Mouse (Mus musculus): ENCODE data around the gene Slc39a11.
"Not testable (repeated sequence)": the region's sequence is repeated elsewhere in the genome, so short reads cannot be mapped to it uniquely, and the experiment has no call there.

The Slc39a11 gene

DNA sequence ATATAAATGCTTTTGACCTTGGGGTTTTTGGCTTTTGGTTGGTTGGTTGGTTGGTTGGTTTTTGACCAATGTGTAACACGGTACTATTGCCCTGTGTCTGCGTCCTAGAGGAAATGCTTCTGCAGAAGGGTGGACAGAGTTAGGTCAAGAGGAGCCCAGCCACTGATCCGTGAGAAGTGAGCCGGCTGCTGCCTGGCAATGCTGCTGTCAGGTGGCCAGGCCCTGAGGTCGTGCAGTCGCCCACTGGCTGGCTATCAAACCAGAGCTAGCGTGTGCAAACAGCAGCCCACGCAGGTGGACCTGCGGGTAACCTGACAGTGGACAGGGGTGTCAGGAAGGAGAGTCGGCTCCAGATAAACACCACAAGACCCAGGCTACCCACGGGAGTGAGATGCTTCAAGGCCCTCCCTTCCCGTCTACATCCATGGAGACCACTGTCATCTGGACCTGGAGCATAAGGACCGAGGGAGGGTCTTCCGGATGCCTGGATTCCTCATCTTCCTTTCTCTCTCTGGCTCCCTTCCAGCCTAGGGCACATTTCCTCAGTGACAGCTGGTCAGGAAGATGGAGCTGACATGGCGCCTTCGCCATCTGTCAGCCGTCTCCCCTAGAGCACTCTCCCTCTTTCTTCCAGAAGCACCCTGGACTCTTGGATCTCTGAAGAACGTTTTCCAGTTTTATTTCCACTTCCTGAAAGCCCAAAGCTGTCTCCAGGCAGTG lies 49.2 kb downstream of the Slc39a11 start:
- DNase-seq (ENCODE audit: low read depth, low spot score), result no peak

DNA sequence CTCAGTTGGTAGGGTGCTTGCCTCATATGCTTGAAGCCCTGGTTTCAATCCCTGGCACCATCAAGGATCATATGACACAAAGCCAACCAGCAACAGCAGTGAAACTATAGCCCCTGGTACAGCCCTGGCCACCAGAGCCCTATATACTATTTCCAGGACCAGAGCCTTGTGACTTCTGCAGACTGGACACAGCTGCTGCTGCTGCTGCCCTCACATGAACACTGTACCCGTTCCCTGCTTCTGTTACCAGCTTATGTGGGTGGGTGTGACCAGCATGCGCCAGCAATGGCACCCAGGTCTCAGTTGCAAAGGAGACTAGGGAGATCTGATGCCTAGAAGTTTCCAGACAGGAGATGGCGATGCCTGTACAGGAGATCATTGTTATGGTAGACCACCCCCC lies 52.2 kb downstream of the Slc39a11 start:
- DNase-seq (ENCODE audit: low read depth, low spot score), result no peak

DNA sequence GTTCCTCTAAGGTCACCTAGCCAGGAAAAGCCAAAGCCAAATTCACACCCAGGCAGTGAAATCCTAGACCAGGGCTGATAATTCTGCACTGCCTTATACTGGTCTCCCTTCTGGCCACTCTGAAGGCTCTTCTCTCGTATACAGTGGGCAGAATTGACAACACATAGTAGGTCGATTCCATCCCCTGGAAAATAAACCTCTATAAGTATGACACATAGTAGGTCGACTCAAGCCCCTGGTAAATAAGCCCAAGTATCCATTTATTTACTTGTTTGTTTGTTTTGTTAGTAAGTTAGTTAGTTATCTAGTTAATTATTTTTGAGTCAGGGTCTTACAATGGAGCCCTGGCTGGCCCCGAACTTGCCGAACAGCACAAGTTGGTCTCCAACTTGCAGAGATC lies 54.7 kb downstream of the Slc39a11 start:
- DNase-seq (ENCODE audit: low read depth, low spot score), result no peak

DNA sequence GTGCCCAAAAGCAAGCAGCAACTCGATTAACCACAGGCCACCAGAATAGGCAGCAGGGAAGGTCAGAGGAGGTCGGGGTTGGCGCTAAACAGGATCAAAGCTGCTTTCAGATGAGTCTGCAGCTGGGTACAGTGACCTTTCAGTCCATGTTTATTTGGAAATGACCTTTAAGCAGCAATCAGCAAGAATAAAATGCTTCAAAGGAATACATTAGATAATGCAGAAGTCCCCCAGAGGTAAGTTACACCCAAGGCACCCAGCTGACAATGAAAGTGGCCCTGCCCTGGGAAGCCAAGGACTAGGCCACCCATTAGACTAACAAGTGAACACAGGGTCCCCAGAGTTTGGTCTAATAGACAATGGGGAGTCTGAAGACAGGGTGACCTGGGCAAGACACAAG lies 60.9 kb downstream of the Slc39a11 start:
- no peak for DNase-seq (ENCODE audit: low read depth, low spot score)

DNA sequence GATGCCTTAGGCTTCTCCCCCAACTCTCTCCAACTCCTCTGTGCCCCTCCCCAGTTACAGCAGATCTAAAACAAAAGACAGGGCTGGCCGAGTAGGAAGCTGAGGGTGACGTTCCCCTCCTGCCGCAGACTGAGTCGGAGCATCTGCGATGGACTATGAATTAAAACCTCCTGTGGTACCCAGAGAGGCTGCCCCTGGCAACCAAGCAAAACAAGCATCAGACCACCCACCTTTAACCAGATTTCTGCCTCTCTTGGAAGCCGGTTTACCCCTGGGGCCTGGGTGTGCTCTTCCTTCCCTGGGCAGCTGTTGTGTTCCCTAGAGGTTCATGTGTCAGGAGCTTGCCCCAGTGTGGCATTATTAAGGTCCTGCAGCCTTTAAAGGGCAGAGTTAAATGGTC lies 63.5 kb downstream of the Slc39a11 start:
- peak; percentile 44 for DNase-seq (ENCODE audit: low read depth, low spot score)

DNA sequence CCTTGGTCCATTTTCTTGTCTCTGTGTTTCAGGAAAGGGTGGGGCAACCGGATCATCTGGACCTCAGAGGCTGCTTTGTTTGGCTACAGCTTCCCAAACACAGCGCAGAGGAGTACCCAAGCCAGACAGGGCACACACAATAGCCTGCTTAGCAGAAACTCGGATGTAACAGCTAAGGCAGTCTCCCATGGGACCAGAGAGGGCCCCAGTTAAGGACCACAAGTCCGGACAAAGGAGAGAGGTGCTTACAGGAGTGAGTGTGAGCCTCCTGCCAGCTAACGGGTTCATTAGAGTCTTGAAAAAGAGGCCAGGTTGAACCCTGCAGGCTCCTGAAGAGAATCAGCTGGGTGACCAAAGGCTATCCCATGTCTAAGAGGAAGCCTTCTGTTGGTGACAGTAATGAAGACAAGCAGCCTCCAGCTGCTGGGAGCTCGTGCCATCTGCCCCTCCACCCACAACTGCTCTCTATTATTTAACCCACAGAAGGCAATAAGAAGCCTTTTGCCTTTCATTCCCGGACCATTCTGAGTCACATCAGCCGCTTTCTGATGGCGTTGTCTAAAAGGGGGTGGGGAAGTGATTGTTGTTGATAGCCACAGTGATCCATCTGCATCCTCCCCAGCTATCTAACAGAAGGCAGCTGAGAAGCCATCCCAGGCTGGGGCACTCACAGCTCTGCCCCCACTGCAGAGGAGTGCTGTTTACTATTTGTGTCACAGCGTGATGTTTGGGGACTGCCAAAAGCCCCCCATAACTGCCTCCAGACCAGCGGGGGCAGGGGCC lies 65.8 kb downstream of the Slc39a11 start:
- DNase-seq (ENCODE audit: low read depth, low spot score), result peak; percentile 66

DNA sequence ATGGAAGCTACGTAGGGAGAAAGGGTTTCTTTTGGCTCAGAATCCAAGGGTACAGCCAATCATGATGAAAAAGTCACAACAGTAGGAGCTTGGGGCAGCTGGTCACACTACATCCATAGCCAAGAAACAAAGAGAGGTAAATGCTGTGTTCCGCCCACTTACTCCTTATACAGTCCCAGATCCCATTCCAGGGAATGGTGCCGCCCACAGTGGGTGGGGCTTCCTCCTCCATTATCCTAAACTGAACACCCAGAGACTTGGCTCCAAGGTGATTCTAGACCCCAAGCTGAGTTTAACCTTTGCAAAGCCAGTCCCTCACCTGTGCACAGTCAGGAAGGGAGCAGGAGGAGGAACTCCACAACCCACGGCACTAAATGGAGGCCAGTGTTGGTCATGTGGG lies 72.7 kb downstream of the Slc39a11 start:
- DNase-seq (ENCODE audit: low read depth, low spot score), result no peak

DNA sequence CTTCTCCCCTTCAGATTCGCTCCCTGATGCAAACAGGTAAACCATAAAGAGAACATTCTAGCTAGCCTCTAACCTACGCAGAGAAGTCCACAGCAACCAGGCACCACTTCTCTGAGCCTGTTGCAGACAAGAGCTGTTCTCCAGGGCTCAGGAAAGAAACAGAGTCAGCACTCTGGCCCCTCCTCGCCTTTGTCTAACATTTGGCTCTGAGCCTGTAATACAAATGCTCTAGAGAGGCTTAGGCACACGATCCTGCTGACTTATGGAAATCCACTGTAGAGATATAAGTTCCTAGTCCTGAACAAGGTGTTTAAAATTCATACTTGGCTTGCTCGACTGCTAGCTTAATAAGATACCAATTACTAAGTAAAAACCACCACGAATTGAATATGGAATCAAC lies 77.2 kb downstream of the Slc39a11 start:
- no peak for DNase-seq (ENCODE audit: low read depth, low spot score)

DNA sequence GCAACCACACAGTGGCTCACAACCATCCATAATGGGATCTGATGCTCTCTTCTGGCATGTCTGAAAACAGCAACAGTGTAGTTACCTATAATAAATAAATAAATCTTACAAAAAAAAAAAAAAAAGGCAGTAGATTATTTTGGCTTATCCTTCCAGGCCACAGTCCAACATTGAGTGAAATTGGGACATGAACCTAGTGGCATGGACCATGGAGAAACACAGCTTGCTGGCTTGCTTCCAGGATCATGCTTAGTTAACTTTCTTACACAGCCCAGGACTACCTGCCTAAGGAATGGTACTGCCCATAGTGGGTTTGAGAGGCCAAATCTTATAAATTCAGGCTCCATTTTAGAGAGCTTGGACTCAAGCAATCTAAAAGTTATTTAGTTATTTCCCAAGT lies 78.3 kb downstream of the Slc39a11 start:
- no peak for DNase-seq (ENCODE audit: low read depth, low spot score)

DNA sequence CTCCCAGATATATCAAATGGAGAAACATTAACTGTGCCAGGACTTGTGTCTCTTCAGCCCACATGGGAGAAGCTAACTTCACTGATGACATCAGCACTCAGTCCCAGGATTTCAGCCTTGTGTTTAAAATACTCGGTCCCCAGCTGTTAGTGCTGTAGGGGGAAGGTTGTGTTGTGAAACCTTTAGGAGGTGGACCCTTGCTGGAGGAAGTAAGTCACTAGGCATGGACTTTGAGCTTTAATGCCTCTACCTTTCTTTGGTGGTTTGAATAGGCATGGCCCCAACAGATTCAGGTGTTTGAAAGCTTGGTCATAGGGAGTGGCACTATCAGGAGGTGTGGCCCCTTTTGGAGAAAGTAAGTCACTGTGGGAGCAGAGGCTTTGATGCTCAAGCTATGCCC lies 80.9 kb downstream of the Slc39a11 start:
- no peak for DNase-seq (ENCODE audit: low read depth, low spot score)

DNA sequence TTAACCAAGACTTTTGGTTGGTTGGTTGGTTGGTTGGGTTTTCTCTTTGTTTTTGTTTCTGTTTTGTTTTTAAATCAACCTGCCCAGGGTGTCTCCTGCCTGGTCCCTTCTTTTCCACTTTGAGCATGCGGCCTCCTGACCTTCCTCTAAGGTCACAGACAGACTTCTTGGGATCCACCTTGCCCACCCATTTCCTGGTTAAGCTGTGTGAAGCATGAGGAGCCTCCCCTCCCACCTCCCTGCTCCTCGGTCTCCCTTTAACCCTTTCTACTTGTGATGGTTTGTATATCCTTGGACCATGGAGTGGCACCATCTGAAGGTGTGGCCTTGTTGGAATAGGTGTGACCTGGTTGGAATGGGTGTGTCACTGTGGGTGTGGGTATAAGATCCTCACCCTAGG lies 82.0 kb downstream of the Slc39a11 start:
- not testable (repeated sequence) for DNase-seq (ENCODE audit: low read depth, low spot score)

DNA sequence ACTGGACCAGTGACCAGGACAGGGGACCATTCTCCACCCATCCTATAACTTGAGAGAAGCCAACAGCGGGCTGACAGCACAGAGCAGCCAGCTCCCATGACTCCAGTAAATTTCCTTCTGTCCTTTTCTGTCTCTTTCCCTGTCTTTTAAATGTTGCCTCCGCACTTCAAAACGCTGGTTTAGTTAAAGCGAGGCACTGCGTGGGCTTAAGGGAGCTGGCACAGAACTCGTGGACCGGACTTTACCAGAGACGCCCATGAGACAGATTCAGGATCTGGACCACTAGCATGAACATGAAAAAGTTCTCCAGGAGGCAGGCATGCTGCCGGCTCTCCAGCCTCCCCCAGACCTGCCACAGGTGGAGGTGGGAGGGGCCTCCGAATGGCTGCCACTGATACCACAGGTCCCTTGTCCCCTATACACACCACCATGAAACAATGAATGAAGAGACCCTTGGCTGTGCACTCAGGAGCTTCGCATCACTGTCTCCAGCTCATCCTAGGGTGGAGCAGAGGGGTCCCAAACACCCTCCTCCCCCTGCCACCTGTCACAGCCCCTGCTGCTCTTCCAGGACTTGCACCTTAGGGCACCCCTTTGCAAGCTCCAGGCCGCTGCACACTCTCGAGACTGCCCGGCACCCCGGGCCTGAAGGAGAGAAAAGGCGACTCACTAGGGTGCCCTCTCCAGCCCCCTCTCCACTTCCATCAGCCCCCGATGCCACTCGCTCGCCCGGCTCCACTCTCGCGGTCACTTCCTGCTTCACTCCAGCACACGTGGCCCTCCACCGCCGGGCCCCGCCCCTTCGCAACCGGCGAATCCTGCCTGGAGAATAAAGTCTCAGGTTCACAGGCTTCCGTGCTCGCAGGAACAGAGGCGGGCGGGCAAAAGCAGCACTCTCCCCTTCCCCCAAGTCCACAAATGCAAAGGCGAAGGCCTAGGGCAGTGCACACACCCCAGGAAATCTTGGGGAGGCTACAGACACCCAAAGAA lies 84.6 kb downstream of the Slc39a11 start:
- DNase-seq (ENCODE audit: low read depth, low spot score), result peak; percentile 92

DNA sequence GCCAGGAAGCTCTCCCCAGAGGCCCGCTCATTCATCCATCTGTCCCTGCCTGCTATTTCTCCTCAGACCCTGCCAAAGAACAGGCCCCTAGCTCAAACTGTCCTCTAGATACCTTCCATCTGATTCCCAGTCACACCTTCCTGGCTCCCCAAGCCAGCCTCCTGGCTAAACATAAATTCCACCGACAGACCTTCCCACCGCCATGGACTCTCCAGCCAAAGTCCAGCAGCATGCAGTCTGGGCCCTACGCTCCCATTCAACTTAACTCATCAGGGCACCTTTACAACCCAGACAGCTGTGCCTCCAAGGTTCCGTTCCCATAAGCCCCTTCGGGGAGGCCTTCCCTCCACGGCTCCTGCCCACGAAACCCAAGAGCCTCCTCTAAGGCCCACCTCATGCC lies 87.6 kb downstream of the Slc39a11 start:
- DNase-seq (ENCODE audit: low read depth, low spot score), result no peak

DNA sequence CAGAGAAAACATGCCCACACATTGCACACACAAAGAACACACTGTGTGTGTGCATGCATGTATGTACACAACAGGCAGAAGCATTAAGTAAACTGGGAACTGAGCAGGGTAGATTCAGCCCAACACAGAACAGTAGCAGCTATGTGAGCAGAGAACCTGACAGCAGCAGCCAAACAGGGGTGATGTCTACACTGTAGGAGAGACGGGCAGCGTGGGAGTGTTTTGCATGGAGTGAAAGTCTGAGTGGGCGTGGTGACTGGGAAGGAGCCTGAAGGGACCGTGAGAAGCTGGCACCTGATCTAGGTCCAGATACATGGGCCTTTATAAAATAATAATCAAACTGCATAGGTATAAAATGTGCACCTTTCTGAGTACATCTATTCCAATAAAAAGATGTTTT lies 89.7 kb downstream of the Slc39a11 start:
- DNase-seq (ENCODE audit: low read depth, low spot score), result no peak

DNA sequence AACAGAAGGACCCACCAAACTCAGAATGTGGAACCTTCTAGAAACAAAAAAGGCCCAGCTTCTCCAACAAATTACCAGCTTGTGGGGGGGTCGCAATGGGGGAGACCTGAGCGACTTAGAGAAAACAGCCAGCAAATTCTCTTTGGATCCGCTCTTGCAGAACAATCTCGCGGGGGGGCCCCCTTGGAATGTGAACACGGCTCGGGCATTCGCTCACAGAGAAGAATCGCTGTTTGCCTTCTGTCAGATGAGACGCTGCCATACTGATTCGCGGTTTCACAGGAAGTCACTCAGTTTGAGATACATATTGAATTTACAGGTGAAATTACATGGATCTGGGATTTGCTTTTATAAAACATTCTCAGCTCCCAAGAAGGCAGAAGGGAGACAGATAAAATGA lies 91.4 kb downstream of the Slc39a11 start:
- DNase-seq (ENCODE audit: low read depth, low spot score), result no peak

DNA sequence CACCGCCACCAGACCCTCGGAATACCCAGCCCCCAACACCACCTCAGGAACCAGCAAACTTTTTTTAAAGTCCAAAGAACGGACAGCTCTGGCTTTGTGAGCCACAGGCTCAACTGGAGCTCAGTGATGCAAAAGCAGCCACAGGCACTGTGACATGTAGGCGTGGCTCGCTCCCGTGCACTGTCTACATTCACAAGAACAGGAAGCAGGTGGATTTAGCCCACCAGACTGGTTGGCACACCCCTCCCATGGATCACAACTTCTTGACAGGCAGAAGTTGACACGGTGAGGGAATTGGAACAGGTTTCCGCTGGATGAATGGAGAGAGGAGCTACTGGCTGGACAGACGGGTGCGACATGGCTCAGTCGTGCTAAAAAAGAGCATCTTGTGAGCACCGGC lies 93.7 kb downstream of the Slc39a11 start:
- DNase-seq (ENCODE audit: low read depth, low spot score), result no peak

DNA sequence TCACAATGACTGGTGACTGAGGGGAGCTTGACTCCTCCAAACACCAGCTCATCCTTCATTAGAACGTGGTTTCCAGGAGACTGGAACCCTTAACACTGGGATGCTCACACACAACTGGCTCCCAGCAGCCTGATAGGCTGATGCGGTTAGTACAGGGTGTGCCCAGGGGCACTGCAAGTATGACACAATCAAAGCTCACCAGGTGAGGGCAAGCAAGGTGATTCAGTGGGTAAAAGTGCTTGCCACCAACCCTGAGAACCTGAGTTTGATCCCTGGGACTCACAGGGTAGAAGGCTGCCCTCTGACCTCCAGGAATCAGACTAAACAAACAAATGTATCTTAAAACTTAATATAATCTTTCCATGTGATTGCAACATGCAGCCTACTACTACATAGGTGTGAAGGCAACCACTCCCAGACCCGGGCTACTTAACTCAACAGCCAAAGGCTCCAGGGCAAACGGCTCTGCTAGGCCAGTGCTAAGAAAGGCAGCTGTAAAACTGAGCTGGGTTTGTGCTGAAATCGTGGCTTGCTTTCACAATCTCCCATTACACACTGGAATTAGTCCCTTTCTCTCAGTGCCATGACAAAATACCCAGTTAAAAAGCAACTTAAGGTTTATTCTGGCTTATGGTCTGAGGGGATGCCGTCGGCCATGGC lies 95.0 kb downstream of the Slc39a11 start:
- no peak for DNase-seq (ENCODE audit: low read depth, low spot score)

DNA sequence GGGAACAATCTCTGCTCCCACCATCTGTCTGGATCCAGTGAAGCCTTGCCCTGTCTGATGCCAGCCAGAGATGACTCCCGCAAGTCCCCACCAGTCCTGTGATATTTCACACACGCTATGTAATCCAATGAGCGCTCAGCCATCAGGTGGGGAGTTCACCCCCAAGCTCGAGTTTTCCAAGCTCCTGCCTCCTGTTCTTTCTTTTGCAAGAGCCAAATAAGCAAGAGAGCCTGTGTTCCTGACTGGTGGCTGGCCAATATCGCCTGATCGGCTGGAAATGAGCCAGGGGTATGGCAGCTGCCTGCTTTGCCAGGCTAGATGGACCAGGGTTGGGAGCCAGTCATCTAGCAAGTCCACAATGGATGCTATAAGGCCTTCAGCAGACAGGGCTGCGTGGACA lies 95.7 kb downstream of the Slc39a11 start:
- no peak for DNase-seq (ENCODE audit: low read depth, low spot score)

DNA sequence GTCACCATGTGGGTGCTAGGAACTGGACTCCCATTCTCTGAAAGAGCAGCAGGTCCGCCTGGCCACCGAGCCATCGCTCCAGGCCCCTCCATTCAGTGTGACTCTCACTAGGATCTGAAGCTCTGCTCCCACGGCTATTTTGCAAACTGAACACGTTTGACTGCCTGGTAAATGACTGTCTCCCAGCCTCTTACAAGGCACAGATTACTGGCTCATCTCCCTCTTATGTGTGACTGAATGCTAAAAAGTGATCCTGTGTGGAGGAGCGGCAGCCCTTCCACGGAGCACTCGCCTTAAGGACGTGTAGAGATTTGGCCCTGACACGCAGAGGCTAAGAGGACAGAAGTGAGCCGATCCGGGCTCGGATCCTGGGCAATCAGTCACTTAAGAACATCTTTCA lies 96.3 kb downstream of the Slc39a11 start:
- no peak for DNase-seq (ENCODE audit: low read depth, low spot score)

DNA sequence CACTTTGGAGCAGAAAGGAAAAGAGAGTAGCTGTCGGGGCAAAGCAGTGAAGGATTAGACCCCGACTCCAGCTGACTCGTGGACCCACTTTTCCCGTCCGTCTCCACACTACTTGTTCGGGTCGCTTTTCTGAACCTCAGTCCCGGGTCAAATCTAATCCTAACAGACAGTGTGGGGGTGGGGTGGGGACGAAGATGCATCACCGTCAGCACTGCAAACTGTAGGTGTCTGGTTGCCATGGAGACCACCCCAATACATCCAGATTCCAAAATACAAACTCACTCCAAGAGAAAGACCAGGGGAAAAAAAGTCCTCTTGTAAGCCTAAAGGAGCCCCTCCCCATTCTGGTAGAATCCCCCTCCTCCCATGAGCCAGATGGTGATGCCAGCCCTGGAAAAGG lies 97.3 kb downstream of the Slc39a11 start:
- DNase-seq (ENCODE audit: low read depth, low spot score), result no peak

DNA sequence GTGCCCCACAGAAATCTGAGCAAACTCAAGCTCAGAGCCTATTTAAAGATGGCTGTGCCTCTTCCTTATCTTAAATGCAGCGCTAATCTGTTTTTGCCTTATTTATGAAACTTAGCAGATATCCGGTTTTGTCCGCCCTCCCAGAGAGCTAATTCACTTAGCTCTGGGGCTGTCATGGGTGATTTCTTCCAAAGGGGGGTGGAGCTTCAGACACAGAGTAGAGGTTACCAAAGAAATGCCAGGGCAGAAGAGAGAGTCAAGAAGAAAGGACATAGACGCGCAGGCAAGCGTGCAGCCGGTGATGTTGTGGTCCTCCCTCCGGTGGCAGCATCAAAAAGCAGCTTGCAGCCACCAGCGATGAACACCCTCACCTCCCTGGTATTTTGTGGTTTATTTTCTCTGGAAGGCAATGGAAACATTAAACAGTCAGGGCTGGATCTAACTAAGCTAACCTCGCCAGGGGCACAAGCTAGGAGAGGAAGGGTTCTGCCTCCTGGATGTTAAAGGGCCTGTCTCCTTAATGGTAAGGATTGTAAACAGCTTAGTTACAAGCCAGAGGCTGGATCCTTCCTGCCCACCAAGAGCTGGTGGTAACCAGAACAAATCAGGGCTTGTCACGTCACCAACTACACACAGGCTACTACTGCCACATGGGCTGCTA lies 103.5 kb downstream of the Slc39a11 start:
- DNase-seq (ENCODE audit: low read depth, low spot score), result no peak

All from mesoderm, embryonic 11.5 days (tissue).